Mouse (Mus musculus): Measurements from ENCODE around the gene Psme4.

DNA sequence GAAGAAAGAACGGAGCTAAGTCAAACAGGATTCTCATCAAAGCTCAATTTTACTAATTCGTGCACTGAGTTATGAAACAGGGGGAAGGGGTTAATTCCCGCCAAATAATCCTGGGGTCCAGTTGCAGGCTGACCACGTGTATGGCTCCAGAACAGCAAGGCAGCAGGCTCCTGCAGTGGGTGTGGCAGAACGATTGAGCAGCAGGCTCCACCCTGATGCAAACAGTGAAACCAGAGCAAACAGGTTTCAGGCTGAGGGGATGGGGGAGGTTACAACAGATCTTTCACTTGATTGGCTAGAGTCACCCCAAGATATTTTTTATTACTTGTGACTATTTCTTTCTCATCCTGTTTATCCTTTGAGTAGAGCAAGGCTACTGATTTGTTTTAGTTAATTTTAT is 48.1 kb upstream of the Psme4 start:
- TF ChIP-seq CTCF (IDR thresholded peaks at IDR 0.05; ENCODE audit: extremely low read depth, insufficient read length, insufficient replicate concordance, low read depth, low read length) (no peak), POLR2A (IDR thresholded peaks at IDR 0.05; ENCODE audit: low read depth, low read length) (no peak)

All from small intestine, adult 2 months (tissue).